Mouse (Mus musculus) subcutaneous adipose tissue, adult 2 months (tissue): ENCODE measurements around the gene Cyp27a1. TPM values are rescaled to one million over a fixed set of nuclear protein-coding genes. Genes with fewer than 3 reads are reported as not detected.

Experiments used
- polyA plus RNA-seq: library from polyadenylated mRNA; depleted of rRNA; stranded (reverse); fragments of >200 nt; gene quantifications from 2 replicates; pipeline ENCODE4 v1.2.3, GENCODE M21; 2012; ENCODE audit warnings: low replicate concordance; rRNA removed

Gene Cyp27a1
- 44.1 and 60.8 TPM in 2 replicates for polyA plus RNA-seq

DNA sequence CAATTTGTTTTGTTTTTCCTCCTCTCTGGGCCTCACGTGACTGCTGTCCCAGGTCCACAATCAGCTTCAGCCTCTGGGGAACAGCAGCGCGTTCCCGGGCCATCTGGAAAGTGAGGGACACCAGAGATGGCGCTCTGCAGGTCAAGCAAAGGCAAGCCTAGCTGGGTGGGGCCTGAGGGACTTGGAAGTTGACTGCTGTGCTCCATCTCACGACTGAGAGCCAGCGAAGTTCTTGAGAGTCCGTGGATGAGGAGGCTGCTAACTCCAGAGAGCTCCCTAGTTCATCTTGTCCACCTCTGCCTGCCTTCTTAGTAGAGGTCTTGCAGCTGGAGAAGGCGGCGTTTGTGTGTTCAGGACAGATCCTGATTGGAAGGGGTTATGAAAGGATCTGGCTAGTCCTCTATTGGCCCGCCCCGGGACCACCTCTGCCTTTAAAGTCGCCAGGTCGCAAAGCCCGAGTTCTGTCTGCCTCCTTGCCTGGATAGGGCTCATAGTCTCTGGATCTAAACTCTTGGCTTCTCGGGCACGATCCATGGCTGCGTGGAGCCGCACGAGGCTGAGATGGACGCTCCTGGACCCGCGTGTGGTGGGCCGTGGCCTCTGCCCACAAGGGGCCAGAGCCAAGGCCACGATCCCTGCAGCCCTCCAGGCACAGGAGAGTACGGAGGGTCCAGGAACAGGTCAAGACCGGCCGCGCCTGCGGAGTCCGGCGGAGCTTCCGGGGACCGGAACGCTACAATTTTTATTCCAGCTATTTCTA lies at the start of gene Cyp27a1:
TSS of gene Cyp27a1 (plus strand) at position 476 of the 760 bp plus-strand sequence.

DNA sequence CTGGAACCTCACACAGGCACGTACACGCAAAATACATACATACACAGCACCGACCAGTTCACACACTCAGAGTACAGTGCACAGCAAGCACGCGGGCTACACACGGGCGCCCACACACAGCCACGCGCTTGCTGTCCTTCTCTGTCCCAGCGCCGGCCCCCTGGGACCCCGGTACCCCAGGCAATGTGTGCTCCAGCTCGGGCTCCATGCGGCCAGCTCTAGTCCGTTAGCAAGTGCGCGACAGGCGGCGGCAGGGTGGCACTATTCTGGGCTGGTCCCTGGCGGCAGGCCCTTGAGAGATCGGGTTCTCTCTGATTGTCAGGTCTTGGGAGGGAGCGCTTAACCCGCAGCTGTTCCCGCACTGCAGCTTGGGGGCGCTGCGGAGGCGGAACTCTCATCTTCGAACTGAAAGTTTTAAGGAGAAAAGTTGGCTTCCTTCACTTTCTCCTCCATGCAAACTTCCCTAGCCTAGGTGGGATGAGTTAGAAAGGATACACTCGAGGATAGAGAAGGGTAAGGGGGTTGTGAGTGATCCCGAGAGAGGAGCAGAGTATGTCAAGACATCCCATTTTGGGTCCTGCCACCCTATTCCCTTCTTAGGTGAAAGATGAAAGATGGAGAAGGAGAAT lies 35.4 kb downstream of the Cyp27a1 start, which contains the start of gene Prkag3:
TSS of gene Prkag3 (minus strand) at position 579 of the 629 bp plus-strand sequence.

GRCm38 (mm10) chr1:74771845-74771930 lies 58.3 kb downstream of the Cyp27a1 start, which contains the start of gene Wnt6:
TSS of gene Wnt6 (plus strand) at chr1:74771892.

Other genes starting within 250 kb of the Cyp27a1 start
- 15.8 and 31.4 TPM in 2 replicates for gene Cnot9, start 207.5 kb upstream of the Cyp27a1 start, polyA plus RNA-seq
- gene Plcd4, start 170.7 kb upstream of the Cyp27a1 start, polyA plus RNA-seq, result 0.13 and 0.57 TPM in 2 replicates
- 3.1 and 7.2 TPM in 2 replicates for gene Usp37, start 169.3 kb upstream of the Cyp27a1 start, polyA plus RNA-seq
- gene Zfp142, start 125.3 kb upstream of the Cyp27a1 start, polyA plus RNA-seq, result 9.1 and 28.9 TPM in 2 replicates
- gene Bcs1l, start 125.3 kb upstream of the Cyp27a1 start, polyA plus RNA-seq, result 30.8 and 30.9 TPM in 2 replicates
- 64.1 and 96.1 TPM in 2 replicates for gene Rnf25, start 112.2 kb upstream of the Cyp27a1 start, polyA plus RNA-seq
- 2.4 and 6.3 TPM in 2 replicates for gene Stk36, start 112.1 kb upstream of the Cyp27a1 start, polyA plus RNA-seq
- 11.0 and 27.6 TPM in 2 replicates for gene Ttll4, start 51.8 kb upstream of the Cyp27a1 start, polyA plus RNA-seq
- 0.60 and 9.6 TPM in 2 replicates for gene Prkag3, start 35.6 kb downstream of the Cyp27a1 start, polyA plus RNA-seq
- 0.60 and 5.8 TPM in 2 replicates for gene Wnt6, start 58.3 kb downstream of the Cyp27a1 start, polyA plus RNA-seq
- 0.04 and 0.22 TPM in 2 replicates for gene Wnt10a, start 77.9 kb downstream of the Cyp27a1 start, polyA plus RNA-seq
- 0.06 TPM in 1 of 2 replicates, not detected in the other for gene Cdk5r2, start 141.4 kb downstream of the Cyp27a1 start, polyA plus RNA-seq
- not detected in 2 replicates for gene Fev, start 171.8 kb downstream of the Cyp27a1 start, polyA plus RNA-seq
- not detected in 2 replicates for gene Cryba2, start 179.6 kb downstream of the Cyp27a1 start, polyA plus RNA-seq
- gene Cfap65, start 222.0 kb downstream of the Cyp27a1 start, polyA plus RNA-seq, result not detected in 2 replicates
- gene Ihh, start 238.1 kb downstream of the Cyp27a1 start, polyA plus RNA-seq, result 0.17 and 35.2 TPM in 2 replicates